Mouse (Mus musculus) kidney, embryonic 15.5 days (tissue): ENCODE measurements at regions not wholly inside any gene's neighbourhood (a gene's known extent, or its start where the extent isn't known, plus 50 kb on each side); places are given as distances from the start of the nearest gene placed in this dataset.

Source experiments
- ATAC-seq: fragments of 200-750 bp; cut with Nextera tagmentation; replicated peaks from 2 replicates; pipeline ENCODE4 v1.8.0; 2017; ENCODE audit warnings: moderate TSS enrichment; ENCODE audit not compliant: low FRiP score
- H3K27ac ChIP-seq: fragments of 300-500 bp; sonication (generic); 2 replicates; pipeline ENCODE4 v1.5.1; 2015; ENCODE audit warnings: mild to moderate bottlenecking, inconsistent platforms
- H3K27me3 ChIP-seq: fragments of 300-500 bp; sonication (generic); 2 replicates; pipeline ENCODE4 v1.6.1; 2015; ENCODE audit warnings: inconsistent platforms
- H3K36me3 ChIP-seq: fragments of 300-500 bp; sonication (generic); 2 replicates; pipeline ENCODE4 v1.6.1; 2015; ENCODE audit warnings: inconsistent platforms
- H3K4me1 ChIP-seq: fragments of 300-500 bp; sonication (generic); 2 replicates; pipeline ENCODE4 v1.6.1; 2015; ENCODE audit warnings: inconsistent platforms
- H3K4me2 ChIP-seq: fragments of 300-500 bp; sonication (generic); 2 replicates; pipeline ENCODE4 v1.6.1; 2015; ENCODE audit warnings: moderate library complexity, mild to moderate bottlenecking, inconsistent platforms
- H3K4me3 ChIP-seq: fragments of 300-500 bp; sonication (generic); replicated peaks from 2 replicates; pipeline ENCODE4 v1.5.1; 2015; ENCODE audit warnings: mild to moderate bottlenecking, inconsistent platforms
- H3K9ac ChIP-seq: fragments of 300-500 bp; sonication (generic); 2 replicates; pipeline ENCODE4 v1.6.1; 2015; ENCODE audit warnings: mild to moderate bottlenecking, inconsistent platforms
- H3K9me3 ChIP-seq: fragments of 300-500 bp; sonication (generic); replicated peaks from 2 replicates; pipeline ENCODE4 v1.6.1; 2016; ENCODE audit warnings: inconsistent platforms
- WGBS: fragments of 180-500 bp; shearing (Covaris S2); methylation state at CpG from one replicate; pipeline ENCODE4 v1.1.7; 2015; ENCODE audit warnings: mixed read lengths; 5-methylcytosine and 5-hydroxymethylcytosine counted together

DNA sequence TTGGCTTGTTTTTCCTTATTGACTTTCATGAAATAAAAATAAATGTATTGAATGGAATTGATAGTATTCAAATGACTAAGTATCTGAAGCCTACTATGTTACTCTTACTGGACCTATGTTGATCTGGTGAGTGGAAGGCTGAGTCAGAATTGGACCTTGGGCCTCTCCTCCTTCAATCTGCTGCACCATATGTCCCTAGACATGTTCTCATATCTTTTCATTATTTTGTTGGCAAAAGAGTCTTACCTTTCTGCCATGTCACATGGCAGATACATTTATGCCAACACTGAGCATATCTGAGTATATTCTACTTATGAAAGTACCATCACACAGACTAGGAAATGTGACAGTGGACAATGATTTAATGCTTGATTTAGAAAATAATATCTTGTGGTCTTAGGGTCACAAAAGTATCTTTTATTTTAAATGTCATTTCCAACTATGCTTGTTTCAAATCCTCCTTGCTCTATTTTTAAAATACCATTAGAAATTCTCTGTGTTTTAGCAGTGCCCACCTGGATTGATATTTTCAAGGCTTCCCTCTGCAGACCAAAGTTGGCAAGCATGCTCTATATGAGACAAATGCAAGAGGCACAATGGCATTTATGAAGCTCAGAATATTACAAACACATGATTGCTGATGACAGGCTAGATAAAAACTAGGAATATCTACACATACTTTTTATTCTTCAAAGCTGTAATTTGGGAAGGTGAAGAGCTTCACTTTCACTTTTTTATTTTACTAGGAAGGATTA is 825.7 kb downstream of the Rfpl4b start:
- ATAC-seq = no peak
- H3K4me2 ChIP-seq = no peak overlapping the region
- H3K9ac ChIP-seq = no peak overlapping the region
- no peaks in the 10 kb centered on the region for H3K4me1 ChIP-seq
- no peaks in the 10 kb centered on the region for H3K9me3 ChIP-seq
- no peaks in the 10 kb centered on the region for H3K36me3 ChIP-seq
- H3K27me3 ChIP-seq = no peaks in the 10 kb centered on the region
- no peak overlapping the region for H3K4me3 ChIP-seq
- no peak overlapping the region for H3K27ac ChIP-seq

GRCm38 (mm10) chr10:37988297-37989263 is 833.0 kb downstream of the Rfpl4b start:
- H3K4me1 ChIP-seq = no peaks in the 10 kb centered on the region
- H3K36me3 ChIP-seq = no peaks in the 10 kb centered on the region
- 67% methylated on average over 11 of the region's 11 CpGs for WGBS
- no peaks in the 10 kb centered on the region for H3K9me3 ChIP-seq
- no peak overlapping the region for H3K9ac ChIP-seq
- ATAC-seq = no peak
- H3K4me2 ChIP-seq = no peak overlapping the region
- H3K27me3 ChIP-seq = no peaks in the 10 kb centered on the region
- H3K4me3 ChIP-seq = no peak overlapping the region
- H3K27ac ChIP-seq = no peak overlapping the region

DNA sequence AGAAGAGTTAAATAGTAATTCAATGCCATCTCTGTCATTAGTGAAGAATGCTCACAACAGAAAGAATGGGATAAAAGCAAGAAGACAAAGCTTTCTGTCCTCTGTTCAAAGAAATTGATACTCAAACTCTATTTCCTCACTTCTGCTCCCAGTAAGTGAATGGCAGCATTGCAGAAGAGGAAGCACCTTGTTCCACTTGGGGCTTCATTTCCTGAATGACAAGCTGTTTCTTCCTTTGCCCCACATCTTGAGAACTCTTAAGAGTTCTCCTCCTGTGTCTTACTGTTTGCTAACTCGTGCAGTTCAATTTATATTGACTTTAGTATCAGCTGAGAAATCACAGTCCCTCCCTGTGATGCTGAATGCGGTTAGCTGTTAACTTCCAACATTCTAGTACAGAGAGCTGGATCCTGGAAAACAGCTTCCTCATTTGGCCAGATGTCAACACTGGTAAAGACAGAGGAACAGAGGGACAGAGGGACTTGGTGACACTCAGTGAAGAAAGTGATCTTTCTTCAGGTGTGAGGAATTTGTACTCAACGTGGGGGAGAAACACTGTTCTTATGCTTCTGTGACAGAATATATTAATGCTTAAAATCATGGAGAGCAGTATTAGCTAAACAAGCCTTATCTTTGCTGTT is 840.3 kb upstream of the Marcks start:
- no peak overlapping the region for H3K4me2 ChIP-seq
- ATAC-seq = no peak
- no peaks in the 10 kb centered on the region for H3K4me1 ChIP-seq
- no peak overlapping the region for H3K9ac ChIP-seq
- no peaks in the 10 kb centered on the region for H3K27me3 ChIP-seq
- no peak overlapping the region for H3K27ac ChIP-seq
- no peak overlapping the region for H3K4me3 ChIP-seq
- no peaks in the 10 kb centered on the region for H3K9me3 ChIP-seq
- no peaks in the 10 kb centered on the region for H3K36me3 ChIP-seq
- 54% methylated on average over 3 of the region's 3 CpGs for WGBS

GRCm38 (mm10) chr10:37960051-37960450 is 821.3 kb upstream of the Marcks start:
- Histone ChIP-seq H3K4me1 (no peaks in the 10 kb centered on the region), H3K27ac (no peak overlapping the region), H3K9me3 (no peaks in the 10 kb centered on the region), H3K4me3 (no peak overlapping the region), H3K4me2 (no peak overlapping the region), H3K27me3 (no peaks in the 10 kb centered on the region), H3K36me3 (no peaks in the 10 kb centered on the region), H3K9ac (no peak overlapping the region)
- no peak for ATAC-seq

DNA sequence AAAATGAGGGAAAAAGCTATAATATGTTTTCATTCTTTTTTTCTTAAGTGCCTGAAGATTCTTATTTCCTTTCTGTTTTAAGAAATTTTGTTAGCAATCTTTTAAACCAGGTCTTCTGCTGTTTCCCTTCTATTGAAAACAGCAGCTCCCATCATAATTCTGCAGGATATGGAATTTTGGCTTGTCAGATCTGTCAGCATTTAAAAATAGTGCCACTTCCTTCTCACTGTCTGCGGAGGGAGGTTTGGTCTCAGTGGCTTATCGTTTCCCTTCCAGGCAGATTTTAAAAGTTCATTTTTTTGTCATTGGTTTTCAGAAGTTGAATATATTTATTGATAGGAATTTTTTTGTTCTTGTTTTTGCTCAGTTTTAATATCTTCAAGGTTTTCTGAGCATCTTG is 776.1 kb upstream of the Marcks start:
- Histone ChIP-seq H3K9me3 (no peaks in the 10 kb centered on the region), H3K9ac (no peak overlapping the region), H3K27me3 (no peaks in the 10 kb centered on the region), H3K4me3 (no peak overlapping the region), H3K36me3 (no peaks in the 10 kb centered on the region), H3K27ac (no peak overlapping the region), H3K4me2 (no peak overlapping the region), H3K4me1 (no peaks in the 10 kb centered on the region)
- 67% methylated on average over 2 of the region's 2 CpGs for WGBS
- no peak for ATAC-seq

- Histone ChIP-seq H3K36me3 (no peaks in the 10 kb centered on the region), H3K9ac (no peak overlapping the region), H3K27ac (no peak overlapping the region), H3K4me2 (no peak overlapping the region), H3K9me3 (no peaks in the 10 kb centered on the region), H3K4me1 (no peaks in the 10 kb centered on the region), H3K27me3 (no peaks in the 10 kb centered on the region), H3K4me3 (no peak overlapping the region)
- no peak for ATAC-seq
Observed at GRCm38 (mm10) chr10:37911669-37912068, 772.9 kb upstream of the Marcks start.

GRCm38 (mm10) chr10:37908276-37908675 is 769.6 kb upstream of the Marcks start:
- Histone ChIP-seq H3K4me3 (no peak overlapping the region), H3K9ac (no peak overlapping the region), H3K27ac (no peak overlapping the region), H3K4me2 (no peak overlapping the region), H3K36me3 (no peaks in the 10 kb centered on the region), H3K4me1 (no peaks in the 10 kb centered on the region), H3K9me3 (no peaks in the 10 kb centered on the region), H3K27me3 (no peaks in the 10 kb centered on the region)
- WGBS = 40% methylated on average over 2 of the region's 2 CpGs
- ATAC-seq = no peak

GRCm38 (mm10) chr10:37907731-37908130 is 769.0 kb upstream of the Marcks start:
- Histone ChIP-seq H3K4me3 (no peak overlapping the region), H3K4me1 (no peaks in the 10 kb centered on the region), H3K4me2 (no peak overlapping the region), H3K27me3 (no peaks in the 10 kb centered on the region), H3K9ac (no peak overlapping the region), H3K9me3 (no peaks in the 10 kb centered on the region), H3K36me3 (no peaks in the 10 kb centered on the region), H3K27ac (no peak overlapping the region)
- 20% methylated on average over 1 of the region's 1 CpGs for WGBS
- ATAC-seq = no peak

GRCm38 (mm10) chr10:37887961-37888360 is 749.2 kb upstream of the Marcks start:
- H3K4me2 ChIP-seq = no peak overlapping the region
- no peaks in the 10 kb centered on the region for H3K27me3 ChIP-seq
- WGBS = 56% methylated on average over 1 of the region's 1 CpGs
- no peak overlapping the region for H3K27ac ChIP-seq
- no peak overlapping the region for H3K9ac ChIP-seq
- no peak for ATAC-seq
- no peak overlapping the region for H3K4me3 ChIP-seq
- H3K9me3 ChIP-seq = no peaks in the 10 kb centered on the region
- no peaks in the 10 kb centered on the region for H3K36me3 ChIP-seq
- H3K4me1 ChIP-seq = no peaks in the 10 kb centered on the region

GRCm38 (mm10) chr10:37880841-37881240 is 742.1 kb upstream of the Marcks start:
- WGBS = 85% methylated on average over 5 of the region's 5 CpGs
- Histone ChIP-seq H3K27ac (no peak overlapping the region), H3K9me3 (no peaks in the 10 kb centered on the region), H3K4me2 (no peak overlapping the region), H3K27me3 (no peaks in the 10 kb centered on the region), H3K4me1 (no peaks in the 10 kb centered on the region), H3K9ac (no peak overlapping the region), H3K36me3 (no peaks in the 10 kb centered on the region), H3K4me3 (no peak overlapping the region)
- ATAC-seq = no peak

DNA sequence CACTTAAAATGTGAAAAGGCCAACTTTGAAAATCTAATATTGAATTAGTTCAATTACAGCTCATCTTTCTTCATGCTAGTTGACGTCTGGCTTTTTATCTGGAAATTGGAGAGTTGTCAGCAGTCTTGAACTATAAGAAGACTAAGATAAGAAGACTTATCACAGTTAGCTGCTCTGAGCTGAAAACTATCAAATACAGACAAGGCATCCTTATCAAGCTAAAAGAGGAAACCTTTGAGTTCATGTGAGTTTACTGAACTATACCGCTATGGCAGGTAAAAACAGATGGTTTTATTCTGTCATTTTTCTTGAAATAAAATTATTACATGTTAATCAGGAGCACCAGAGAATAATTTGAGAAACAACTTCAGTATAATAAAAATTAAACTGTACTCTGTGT is 735.2 kb upstream of the Marcks start:
- WGBS = 84% methylated on average over 2 of the region's 2 CpGs
- no peak for ATAC-seq

DNA sequence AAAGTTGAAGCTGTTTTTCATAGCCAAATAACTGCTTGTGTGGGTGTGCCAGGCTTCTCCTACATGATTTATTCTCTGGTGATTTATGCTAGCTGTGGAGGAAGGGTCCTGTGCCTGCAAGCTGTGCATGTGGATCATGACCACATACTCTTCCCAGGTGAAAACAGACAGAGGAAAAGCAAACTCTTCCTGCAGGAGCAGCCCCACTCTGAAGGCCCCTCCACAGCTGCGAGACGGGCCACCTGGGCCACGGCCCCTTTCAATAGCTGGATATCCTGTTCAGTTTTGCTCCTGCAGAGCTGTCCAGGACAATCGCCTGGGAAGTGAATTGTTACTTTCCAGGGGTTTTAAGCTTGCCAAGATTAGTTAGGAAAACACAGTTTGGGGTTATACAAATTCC is 722.3 kb upstream of the Marcks start:
- H3K4me1 ChIP-seq = peaks cover 3% of the 10 kb centered on the region; the same call in 1 of the 2 replicates
- 21% methylated on average over 4 of the region's 4 CpGs for WGBS
- H3K27ac ChIP-seq = peak overlapping the region; percentile 73; the same call in 1 of the 2 replicates
- ATAC-seq = peak; percentile 90
- no peaks in the 10 kb centered on the region for H3K27me3 ChIP-seq
- no peak overlapping the region for H3K4me2 ChIP-seq
- H3K36me3 ChIP-seq = no peaks in the 10 kb centered on the region
- H3K4me3 ChIP-seq = no peak overlapping the region
- no peaks in the 10 kb centered on the region for H3K9me3 ChIP-seq
- no peak overlapping the region for H3K9ac ChIP-seq

More for the DNA sequence above, 735.2 kb upstream of the Marcks start:
- no peaks in the 10 kb centered on the region for H3K36me3 ChIP-seq
- H3K4me3 ChIP-seq = no peak overlapping the region
- no peak overlapping the region for H3K27ac ChIP-seq
- no peak overlapping the region for H3K9ac ChIP-seq
- H3K27me3 ChIP-seq = no peaks in the 10 kb centered on the region
- no peaks in the 10 kb centered on the region for H3K4me1 ChIP-seq
- no peak overlapping the region for H3K4me2 ChIP-seq
- no peaks in the 10 kb centered on the region for H3K9me3 ChIP-seq
